ENCODE assay signal across 15 mouse cellular contexts in the genomic region with DNA sequence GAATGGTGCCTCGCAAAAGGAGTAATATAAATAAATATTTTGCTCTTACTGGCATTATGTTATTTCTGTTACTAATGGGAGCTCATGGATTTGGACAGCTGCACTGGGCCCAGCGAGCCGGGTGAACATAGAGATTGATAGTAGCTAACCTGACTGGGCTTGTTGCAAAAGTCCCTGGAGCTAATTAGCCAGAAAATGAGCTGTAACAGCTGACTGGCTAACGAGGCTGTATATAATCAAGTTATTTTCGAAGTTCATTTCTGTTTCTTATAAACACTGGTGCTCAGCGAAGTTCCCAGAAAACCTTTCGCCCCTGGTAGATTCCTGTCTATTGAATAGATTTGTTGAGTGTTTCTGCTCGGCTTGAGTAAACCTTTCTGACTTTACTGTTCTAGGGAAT. TPM values are rescaled to one million over a fixed set of nuclear protein-coding genes. Genes with fewer than 3 reads are reported as not detected.
DNase-seq lines count a peak whose midpoint lies in the region; ATAC-seq and TF ChIP-seq lines count a peak whose summit lies in the region.
"Had no signal": no experiment of that assay in that cellular context is flagged by ENCODE, and none has a peak within 500 bp of the region (broad histone marks: within the 10 kb centered on the region; RNA-seq: fewer than 3 reads in every experiment).

No protein-coding gene starts in this region.

- peak overlapping the region; percentile 54 for H3K4me2 ChIP-seq in heart, embryonic 16.5 days (ENCODE audit: low read depth, low read length)
- H3K4me2 ChIP-seq in forebrain, embryonic 15.5 days (replicated peaks): peak overlapping the region; percentile 16; the same call in 1 of the 2 replicates
- H3K4me2 ChIP-seq in limb, embryonic 11.5 days (ENCODE audit: low read depth, severe bottlenecking): no peak overlapping the region
- H3K4me2 ChIP-seq: midbrain, embryonic 12.5 days had no signal

- 84% methylated on average over 8 of the region's 8 CpGs for WGBS in heart, embryonic 16.5 days
- 40% methylated on average over 8 of the region's 8 CpGs for WGBS in forebrain, embryonic 15.5 days
- 53% methylated on average over 8 of the region's 8 CpGs for WGBS in limb, embryonic 11.5 days

- TF ChIP-seq POLR2A in ES-Bruce4 (IDR thresholded peaks at IDR 0.05; ENCODE audit: insufficient read depth, low read length): no peak

- H3K4me3 ChIP-seq in heart, embryonic 16.5 days (ENCODE audit: low read length): no peak overlapping the region
- H3K4me3 ChIP-seq in ES-Bruce4 (ENCODE audit: low read depth, low read length): no peak overlapping the region
- no peak overlapping the region for H3K4me3 ChIP-seq in forebrain, embryonic 15.5 days
- H3K4me3 ChIP-seq in limb, embryonic 11.5 days (ENCODE audit: low read depth, low read length): no peak overlapping the region
- H3K4me3 ChIP-seq: erythroblast, embryonic 14.5 days; midbrain, embryonic 12.5 days had no signal

- DNase-seq in heart, adult 11 months: no peak
- DNase-seq in limb, embryonic 11.5 days (ENCODE audit: low spot score): peak; percentile 31
- DNase-seq in ovary, postnatal 14 days (ENCODE audit: low spot score): no peak
- no peak for DNase-seq in cerebellum, postnatal 14 days
- no peak for DNase-seq in adrenal gland, postnatal 25 days
- DNase-seq: cerebellum, adult 18-20 months; right cerebral cortex, adult 18-20 months; thymus, postnatal 25 days had no signal

- no peak for TF ChIP-seq CTCF in ES-Bruce4 (IDR thresholded peaks at IDR 0.05; ENCODE audit: low read depth, low read length)

- no peak overlapping the region for H3K9ac ChIP-seq in heart, embryonic 16.5 days (ENCODE audit: low read length)
- peak overlapping the region; percentile 48 for H3K9ac ChIP-seq in ES-Bruce4 (ENCODE audit: low read depth, poor library complexity, severe bottlenecking)
- H3K9ac ChIP-seq in forebrain, embryonic 15.5 days (replicated peaks): no peak overlapping the region
- H3K9ac ChIP-seq in limb, embryonic 11.5 days (ENCODE audit: low read length): no peak overlapping the region
- H3K9ac ChIP-seq: midbrain, embryonic 12.5 days had no signal

- peak overlapping the region; percentile 38 for H3K27ac ChIP-seq in heart, embryonic 16.5 days (ENCODE audit: low read length)
- peak overlapping the region; percentile 74 for H3K27ac ChIP-seq in ES-Bruce4 (ENCODE audit: insufficient read depth, low read length)
- H3K27ac ChIP-seq in forebrain, embryonic 15.5 days (replicated peaks): no peak overlapping the region
- peak overlapping the region; percentile 14; the same call in 1 of the 2 replicates for H3K27ac ChIP-seq in limb, embryonic 11.5 days (replicated peaks; ENCODE audit: low read depth, low read length)
- H3K27ac ChIP-seq: midbrain, embryonic 12.5 days had no signal

- no peaks in the 10 kb centered on the region for H3K27me3 ChIP-seq in heart, embryonic 16.5 days (ENCODE audit: control insufficient read depth, insufficient read depth, low read length)
- no peaks in the 10 kb centered on the region for H3K27me3 ChIP-seq in ES-Bruce4 (ENCODE audit: control insufficient read depth, insufficient read depth, low read length, poor library complexity, severe bottlenecking)
- H3K27me3 ChIP-seq in forebrain, embryonic 15.5 days: no peaks in the 10 kb centered on the region
- no peaks in the 10 kb centered on the region for H3K27me3 ChIP-seq in limb, embryonic 11.5 days (ENCODE audit: control insufficient read depth, insufficient read depth, low read length)
- H3K27me3 ChIP-seq: midbrain, embryonic 12.5 days had no signal

- H3K9me3 ChIP-seq in heart, embryonic 16.5 days (replicated peaks; ENCODE audit: control insufficient read depth, low read length): no peaks in the 10 kb centered on the region
- H3K9me3 ChIP-seq in ES-Bruce4 (replicated peaks; ENCODE audit: control insufficient read depth, insufficient read depth, low read length, poor library complexity, severe bottlenecking): no peaks in the 10 kb centered on the region
- no peaks in the 10 kb centered on the region for H3K9me3 ChIP-seq in forebrain, embryonic 15.5 days
- H3K9me3 ChIP-seq in limb, embryonic 11.5 days (ENCODE audit: control insufficient read depth, low read length): no peaks in the 10 kb centered on the region
- H3K9me3 ChIP-seq: midbrain, embryonic 12.5 days had no signal

- peaks cover 6% of the 10 kb centered on the region for H3K4me1 ChIP-seq in heart, embryonic 16.5 days (ENCODE audit: control insufficient read depth, insufficient read depth, low read length)
- no peaks in the 10 kb centered on the region for H3K4me1 ChIP-seq in ES-Bruce4 (ENCODE audit: control insufficient read depth, insufficient read depth, low read length)
- peaks cover 14% of the 10 kb centered on the region for H3K4me1 ChIP-seq in forebrain, embryonic 15.5 days
- peaks cover 5% of the 10 kb centered on the region; the same call in 1 of the 2 replicates for H3K4me1 ChIP-seq in limb, embryonic 11.5 days (ENCODE audit: control insufficient read depth, insufficient read depth, low read length)

- H3K36me3 ChIP-seq in heart, embryonic 16.5 days (ENCODE audit: control insufficient read depth, insufficient read depth): no peaks in the 10 kb centered on the region; the same call in 1 of the 2 replicates
- no peaks in the 10 kb centered on the region for H3K36me3 ChIP-seq in ES-Bruce4 (ENCODE audit: control insufficient read depth, insufficient read depth, low read length, poor library complexity, severe bottlenecking)
- H3K36me3 ChIP-seq in forebrain, embryonic 15.5 days: no peaks in the 10 kb centered on the region
- H3K36me3 ChIP-seq in limb, embryonic 11.5 days (ENCODE audit: control insufficient read depth, insufficient read depth, low read length): no peaks in the 10 kb centered on the region
- H3K36me3 ChIP-seq: midbrain, embryonic 12.5 days had no signal

- no peak for TF ChIP-seq EP300 in ES-Bruce4 (IDR thresholded peaks at IDR 0.05; ENCODE audit: insufficient read depth, low read depth, low read length)

- no peak for ATAC-seq in heart, embryonic 16.5 days (replicated peaks; ENCODE audit: extremely low read depth, insufficient read depth, low FRiP score)
- no peak for ATAC-seq in forebrain, embryonic 15.5 days (replicated peaks)
- ATAC-seq in limb, embryonic 11.5 days (ENCODE audit: insufficient number of reproducible peaks, low FRiP score, low TSS enrichment, low read depth): no peak
- ATAC-seq: inflammation-experienced regulatory T-cells, adult 6 months had no signal

RNA-seq across cellular contexts. Expression of a gene that starts 0.9 kb away (rescaled TPM):
- polyA plus RNA-seq in heart, embryonic 16.5 days (2015; fragmentation: Nextera tagmentation; extraction: Ambion mirVana): 0.92 and 0.99 TPM in 2 replicates
- polyA plus RNA-seq in ES-Bruce4 (2011; ENCODE audit: insufficient read depth, insufficient read length, low read depth, missing spikeins): 3.5 and 5.1 TPM in 2 replicates
- polyA plus RNA-seq in forebrain, embryonic 15.5 days (2015; fragmentation: Nextera tagmentation; extraction: Ambion mirVana): 0.14 TPM in 1 of 2 replicates, not detected in the other
- polyA plus RNA-seq in limb, embryonic 11.5 days (2014; fragmentation: Nextera tagmentation; extraction: Ambion mirVana): 0.51 and 0.57 TPM in 2 replicates
- 1.4 and 2.5 TPM in 2 replicates for total RNA-seq in adrenal gland, postnatal 25 days (2021)
- polyA plus RNA-seq: liver, adult 2 months had no signal

RNA-seq across cellular contexts. Expression of a gene that starts 19.2 kb away (rescaled TPM):
- 21.9 and 23.4 TPM in 2 replicates for polyA plus RNA-seq in heart, embryonic 16.5 days (2015; fragmentation: Nextera tagmentation; extraction: Ambion mirVana)
- 16.9 and 18.4 TPM in 2 replicates for polyA plus RNA-seq in ES-Bruce4 (2011; ENCODE audit: insufficient read depth, insufficient read length, low read depth, missing spikeins)
- polyA plus RNA-seq in forebrain, embryonic 15.5 days (2015; fragmentation: Nextera tagmentation; extraction: Ambion mirVana): 5.0 and 5.2 TPM in 2 replicates
- 9.0 and 11.7 TPM in 2 replicates for polyA plus RNA-seq in limb, embryonic 11.5 days (2014; fragmentation: Nextera tagmentation; extraction: Ambion mirVana)
- 11.8 and 13.3 TPM in 2 replicates for total RNA-seq in adrenal gland, postnatal 25 days (2021)
- polyA plus RNA-seq: erythroblast, embryonic 14.5 days had no signal
